Mouse (Mus musculus) liver, embryonic 11.5 days (tissue): ENCODE results near the gene Keg1. TPM values are rescaled to one million over a fixed set of nuclear protein-coding genes. Genes with fewer than 3 reads are reported as not detected.

ENCODE experiments used
- polyA plus RNA-seq: library from polyadenylated mRNA; unstranded; fragments of >200 nt; fragmentation: Nextera tagmentation; extraction: Ambion mirVana; gene quantifications from 2 replicates; pipeline ENCODE4 v1.2.1, GENCODE M21; 2014

Keg1 gene
- polyA plus RNA-seq, 1 experiment from 2014 or later: 0.19 TPM

Other genes starting within 250 kb of the Keg1 start
- 0.81 and 1.2 TPM in 2 replicates for gene Mpeg1, start 235.0 kb upstream of the Keg1 start, polyA plus RNA-seq
- 3.8 and 4.9 TPM in 2 replicates for gene Dtx4, start 194.3 kb upstream of the Keg1 start, polyA plus RNA-seq
- gene Fam111a, start 150.0 kb upstream of the Keg1 start, polyA plus RNA-seq: 44.8 and 47.7 TPM in 2 replicates
- 0.23 and 0.78 TPM in 2 replicates for gene Gm4952, start 95.8 kb upstream of the Keg1 start, polyA plus RNA-seq
- gene Glyat, start 62.5 kb upstream of the Keg1 start, polyA plus RNA-seq: not detected in 2 replicates
- gene Olfr1442, start 25.3 kb upstream of the Keg1 start, polyA plus RNA-seq: not detected in 2 replicates
- not detected in 2 replicates for gene Olfr1443, start 17.7 kb upstream of the Keg1 start, polyA plus RNA-seq
- 0.27 and 0.78 TPM in 2 replicates for gene Cntf, start 69.8 kb downstream of the Keg1 start, polyA plus RNA-seq
- gene Zfp91, start 100.3 kb downstream of the Keg1 start, polyA plus RNA-seq: 7.0 and 7.4 TPM in 2 replicates
- 1.5 and 2.1 TPM in 2 replicates for gene Lpxn, start 100.4 kb downstream of the Keg1 start, polyA plus RNA-seq
- gene Gm5244, start 150.9 kb downstream of the Keg1 start, polyA plus RNA-seq: not detected in 2 replicates
- gene Olfr1444, start 161.5 kb downstream of the Keg1 start, polyA plus RNA-seq: not detected in 2 replicates
- not detected in 2 replicates for gene Olfr1445, start 188.1 kb downstream of the Keg1 start, polyA plus RNA-seq
- not detected in 2 replicates for gene Olfr1446, start 197.7 kb downstream of the Keg1 start, polyA plus RNA-seq
- gene Olfr1447, start 208.0 kb downstream of the Keg1 start, polyA plus RNA-seq: not detected in 2 replicates
- gene Olfr1448, start 228.6 kb downstream of the Keg1 start, polyA plus RNA-seq: not detected in 2 replicates
- not detected in 2 replicates for gene Olfr1449, start 235.1 kb downstream of the Keg1 start, polyA plus RNA-seq